23 mouse cellular contexts compared by ENCODE assay signal in the genomic region with DNA sequence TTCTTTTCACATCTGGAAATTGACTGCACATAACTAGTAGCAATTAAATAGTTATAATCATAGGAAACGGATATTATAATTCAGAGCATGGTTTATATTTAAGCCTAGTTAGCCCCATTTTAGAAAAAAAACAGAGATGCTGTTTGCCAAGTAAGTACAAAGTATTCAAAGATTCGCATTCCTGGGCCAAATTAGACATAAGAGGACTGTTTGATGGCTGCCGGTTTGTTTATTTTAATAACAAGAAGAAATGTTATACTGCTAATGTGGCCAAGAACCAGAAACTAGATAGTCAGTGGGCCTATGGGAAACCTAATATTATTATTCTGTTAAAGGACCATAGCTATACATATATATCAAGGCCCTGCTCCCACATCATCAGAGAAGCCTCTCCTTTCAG. TPM values are rescaled to one million over a fixed set of nuclear protein-coding genes. Genes with fewer than 3 reads are reported as not detected.
DNase-seq lines count a peak whose midpoint lies in the region; ATAC-seq and TF ChIP-seq lines count a peak whose summit lies in the region.
"Had no signal": no experiment of that assay in that cellular context is flagged by ENCODE, and none has a peak within 500 bp of the region (broad histone marks: within the 10 kb centered on the region; RNA-seq: fewer than 3 reads in every experiment).

No protein-coding gene starts in this region.

- H3K27ac ChIP-seq in kidney, adult 2 months (ENCODE audit: insufficient read depth, low read depth, low read length) = no peak overlapping the region
- no peak overlapping the region for H3K27ac ChIP-seq in liver, adult 2 months (replicated peaks; ENCODE audit: insufficient read depth, low read depth, low read length)
- no peak overlapping the region for H3K27ac ChIP-seq in liver, embryonic 11.5 days (ENCODE audit: low read depth, low read length)
- no peak overlapping the region for H3K27ac ChIP-seq in embryonic facial prominence, embryonic 14.5 days (replicated peaks; ENCODE audit: low read depth, low read length)
- H3K27ac ChIP-seq in macrophage = peak overlapping the region; percentile 87
- H3K27ac ChIP-seq: embryonic facial prominence, embryonic 12.5 days; embryonic facial prominence, embryonic 15.5 days; forebrain, embryonic 10.5 days; forebrain, embryonic 12.5 days had no signal

- no peak overlapping the region for H3K9ac ChIP-seq in liver, adult 2 months (ENCODE audit: low read depth, low read length)
- no peak overlapping the region for H3K9ac ChIP-seq in liver, embryonic 11.5 days (ENCODE audit: low read depth, low read length)
- no peak overlapping the region for H3K9ac ChIP-seq in embryonic facial prominence, embryonic 14.5 days (ENCODE audit: low read depth, low read length)
- H3K9ac ChIP-seq: embryonic facial prominence, embryonic 12.5 days; embryonic facial prominence, embryonic 15.5 days; forebrain, embryonic 12.5 days had no signal

- no peak for TF ChIP-seq CTCF in kidney, adult 2 months (conservative IDR thresholded peaks at IDR 0.05; ENCODE audit: insufficient read depth, insufficient read length, low read depth, low read length)
- no peak for TF ChIP-seq CTCF in liver, adult 2 months (IDR thresholded peaks at IDR 0.05; ENCODE audit: low read depth, low read length)

- H3K36me3 ChIP-seq in kidney, adult 2 months (ENCODE audit: control insufficient read depth, insufficient read depth, low read length) = no peaks in the 10 kb centered on the region
- H3K36me3 ChIP-seq in liver, adult 2 months (ENCODE audit: control insufficient read depth, insufficient read depth, low read length) = no peaks in the 10 kb centered on the region
- no peaks in the 10 kb centered on the region for H3K36me3 ChIP-seq in liver, embryonic 11.5 days (ENCODE audit: control insufficient read depth, insufficient read depth, low read length)
- no peaks in the 10 kb centered on the region for H3K36me3 ChIP-seq in embryonic facial prominence, embryonic 14.5 days (ENCODE audit: control insufficient read depth, insufficient read depth, low read length)
- H3K36me3 ChIP-seq in macrophage (ENCODE audit: inconsistent target) = no peaks in the 10 kb centered on the region
- H3K36me3 ChIP-seq: embryonic facial prominence, embryonic 12.5 days; embryonic facial prominence, embryonic 15.5 days; forebrain, embryonic 10.5 days; forebrain, embryonic 12.5 days had no signal

- no peak for ATAC-seq in liver, embryonic 11.5 days (replicated peaks; ENCODE audit: low FRiP score)
- ATAC-seq in embryonic facial prominence, embryonic 14.5 days (ENCODE audit: low read depth) = no peak
- ATAC-seq in cerebellum, adult (ENCODE audit: insufficient number of reproducible peaks, low FRiP score, low TSS enrichment) = no peak
- ATAC-seq: forebrain, embryonic 14.5 days; forebrain, embryonic 16.5 days had no signal

- no peaks in the 10 kb centered on the region for H3K4me1 ChIP-seq in kidney, adult 2 months (ENCODE audit: control insufficient read depth, insufficient read depth, low read length)
- no peaks in the 10 kb centered on the region; the same call in 1 of the 2 replicates for H3K4me1 ChIP-seq in liver, adult 2 months (ENCODE audit: control insufficient read depth, insufficient read depth, low read length)
- H3K4me1 ChIP-seq in liver, embryonic 11.5 days (replicated peaks; ENCODE audit: control insufficient read depth, insufficient read depth, low read length) = no peaks in the 10 kb centered on the region
- no peaks in the 10 kb centered on the region for H3K4me1 ChIP-seq in embryonic facial prominence, embryonic 14.5 days (ENCODE audit: control insufficient read depth, insufficient read depth, low read length)
- H3K4me1 ChIP-seq: embryonic facial prominence, embryonic 12.5 days; embryonic facial prominence, embryonic 15.5 days; forebrain, embryonic 10.5 days; forebrain, embryonic 12.5 days had no signal

- H3K27me3 ChIP-seq in kidney, adult 2 months (replicated peaks; ENCODE audit: control insufficient read depth, insufficient read depth, low read length) = no peaks in the 10 kb centered on the region
- no peaks in the 10 kb centered on the region for H3K27me3 ChIP-seq in liver, adult 2 months (ENCODE audit: control insufficient read depth, insufficient read depth, low read length)
- no peaks in the 10 kb centered on the region for H3K27me3 ChIP-seq in liver, embryonic 11.5 days (replicated peaks; ENCODE audit: control insufficient read depth, insufficient read depth, low read length)
- no peaks in the 10 kb centered on the region for H3K27me3 ChIP-seq in embryonic facial prominence, embryonic 14.5 days (replicated peaks; ENCODE audit: control insufficient read depth, insufficient read depth, low read length)
- H3K27me3 ChIP-seq: embryonic facial prominence, embryonic 12.5 days; embryonic facial prominence, embryonic 15.5 days; forebrain, embryonic 12.5 days had no signal

- H3K4me3 ChIP-seq in kidney, adult 2 months (ENCODE audit: insufficient read depth, low read depth, low read length) = no peak overlapping the region
- H3K4me3 ChIP-seq in liver, adult 2 months (ENCODE audit: insufficient read depth, low read depth, low read length) = no peak overlapping the region
- no peak overlapping the region for H3K4me3 ChIP-seq in liver, embryonic 11.5 days (ENCODE audit: low read depth, low read length)
- H3K4me3 ChIP-seq in embryonic facial prominence, embryonic 14.5 days (ENCODE audit: low read depth, low read length) = no peak overlapping the region
- H3K4me3 ChIP-seq in macrophage (ENCODE audit: inconsistent target) = no peak overlapping the region
- H3K4me3 ChIP-seq: embryonic facial prominence, embryonic 12.5 days; embryonic facial prominence, embryonic 15.5 days; erythroblast, embryonic 14.5 days; forebrain, embryonic 10.5 days; forebrain, embryonic 12.5 days had no signal

- peak; percentile 8 for DNase-seq in kidney, adult 2 months
- DNase-seq in kidney, postnatal 10 days = no peak
- peak; percentile 53 for DNase-seq in liver, adult 2 months (ENCODE audit: extremely low read depth, low read depth, low spot score)
- no peak for DNase-seq in liver, embryonic 11.5 days (ENCODE audit: low spot score)
- peak; percentile 60 for DNase-seq in embryonic facial prominence, embryonic 14.5 days (ENCODE audit: low spot score)
- DNase-seq: adrenal gland, adult 2 months; adrenal gland, postnatal 10 days; adrenal gland, postnatal 25 days; cerebellum, adult 11-12 months; cerebellum, adult 2 months; cerebellum, adult 9-10 months; cerebellum, postnatal 10 days; cerebellum, postnatal 25 days had no signal

- no peaks in the 10 kb centered on the region for H3K79me2 ChIP-seq in liver, adult 2 months (ENCODE audit: control insufficient read depth, insufficient read depth, low read length)
- no peaks in the 10 kb centered on the region for H3K79me2 ChIP-seq in macrophage (ENCODE audit: inconsistent target)

- no peaks in the 10 kb centered on the region for H3K9me3 ChIP-seq in liver, embryonic 11.5 days (ENCODE audit: control insufficient read depth, low read length)
- H3K9me3 ChIP-seq in embryonic facial prominence, embryonic 14.5 days (ENCODE audit: control insufficient read depth, low read length) = no peaks in the 10 kb centered on the region
- H3K9me3 ChIP-seq: embryonic facial prominence, embryonic 12.5 days; embryonic facial prominence, embryonic 15.5 days; forebrain, embryonic 10.5 days; forebrain, embryonic 12.5 days had no signal

- WGBS in kidney, adult 2 months = 34% methylated on average over 3 of the region's 3 CpGs
- 69% methylated on average over 3 of the region's 3 CpGs for WGBS in liver, adult 2 months
- WGBS in liver, embryonic 11.5 days = 77% methylated on average over 3 of the region's 3 CpGs
- WGBS in embryonic facial prominence, embryonic 14.5 days = 29% methylated on average over 3 of the region's 3 CpGs
- WGBS in macrophage (ENCODE audit: missing documents) = 97% methylated on average over 3 of the region's 3 CpGs

- TF ChIP-seq POLR2A in kidney, adult 2 months (IDR thresholded peaks at IDR 0.05; ENCODE audit: low read depth, low read length) = no peak
- TF ChIP-seq POLR2A in liver, adult 2 months (IDR thresholded peaks at IDR 0.05; ENCODE audit: extremely low read depth, insufficient read depth, low read length) = no peak

- no peak overlapping the region for H3K4me2 ChIP-seq in liver, embryonic 11.5 days
- no peak overlapping the region for H3K4me2 ChIP-seq in embryonic facial prominence, embryonic 14.5 days (ENCODE audit: low read depth, low read length)
- H3K4me2 ChIP-seq: embryonic facial prominence, embryonic 12.5 days; embryonic facial prominence, embryonic 15.5 days; forebrain, embryonic 12.5 days had no signal

RNA-seq across cellular contexts. Expression of a gene that starts 9.3 kb away (rescaled TPM):
- polyA plus RNA-seq in kidney, adult 2 months (2012; rRNA removed) = 0.15 and 1.7 TPM in 2 replicates
- 0.07 and 0.18 TPM in 2 replicates for total RNA-seq in liver, adult 2 months (2014; rRNA removed)
- polyA plus RNA-seq in liver, adult 2 months (2012; rRNA removed) = 0.06 TPM in 1 of 2 replicates, not detected in the other
- 0.30 and 0.58 TPM in 2 replicates for polyA plus RNA-seq in liver, embryonic 11.5 days (2014; fragmentation: Nextera tagmentation; extraction: Ambion mirVana)
- 6.7 and 8.2 TPM in 2 replicates for polyA plus RNA-seq in embryonic facial prominence, embryonic 14.5 days (2014; fragmentation: Nextera tagmentation; extraction: Ambion mirVana)
- total RNA-seq in macrophage (2018; cell fraction: chromatin; rRNA removed) = 10 to 100 TPM in 4 of 26 experiments, 1 to 10 TPM in 19, under 1 TPM in 3; 0.33 to 18.8 (median 3.2) TPM
- 1 to 10 TPM in 21 of 26 experiments, under 1 TPM in 5; 0.58 to 6.6 (median 2.0) TPM for total RNA-seq in macrophage (2018; cell fraction: cytosol; rRNA removed)
- 10 to 100 TPM in 2 of 26 experiments, 1 to 10 TPM in 24; 1.1 to 15.7 (median 4.6) TPM for total RNA-seq in macrophage (2018; cell fraction: nucleus; rRNA removed)
- polyA plus RNA-seq in macrophage (2018) = 0.73 to 3.1 TPM (median 0.89 TPM) in 3 replicates
- total RNA-seq: MEL had no signal

Comparison
In these comparisons a context has a peak if more than half of its experiments do, and no peak if none do; other contexts are left out.
1. DNase-seq: peak in kidney, adult 2 months (single experiment), liver, adult 2 months (single experiment) and embryonic facial prominence, embryonic 14.5 days (single experiment); none in kidney, postnatal 10 days (single experiment) and liver, embryonic 11.5 days (single experiment).